Mouse (Mus musculus) heart, adult 18-20 months (tissue): ENCODE data around the gene Nectin3. TPM values are rescaled to one million over a fixed set of nuclear protein-coding genes. Genes with fewer than 3 reads are reported as not detected.
"Not testable (repeated sequence)": the region's sequence is repeated elsewhere in the genome, so short reads cannot be mapped to it uniquely, and the experiment has no call there.

ENCODE experiments used
- DNase-seq, 2 experiments: peaks; one replicate each; pipeline ENCODE4 v3.0.0; 2021 to 2022; ENCODE audit warnings: mixed read lengths in 1 of 2
- total RNA-seq, 2 experiments: library from RNA; stranded (reverse); gene quantifications; 2 replicates each; pipeline ENCODE4 v1.2.3; 2021

Gene Nectin3
- total RNA-seq, 2 experiments from 2014 or later = 5.7 to 6.4 TPM

GRCm38 (mm10) chr16:46416177-46416576 is 82.1 kb downstream of the Nectin3 start:
- DNase-seq = no peak

GRCm38 (mm10) chr16:46410739-46411057 is 87.6 kb downstream of the Nectin3 start:
- no peak for DNase-seq

GRCm38 (mm10) chr16:46410053-46410738 is 88.1 kb downstream of the Nectin3 start:
- no peak for DNase-seq

DNA sequence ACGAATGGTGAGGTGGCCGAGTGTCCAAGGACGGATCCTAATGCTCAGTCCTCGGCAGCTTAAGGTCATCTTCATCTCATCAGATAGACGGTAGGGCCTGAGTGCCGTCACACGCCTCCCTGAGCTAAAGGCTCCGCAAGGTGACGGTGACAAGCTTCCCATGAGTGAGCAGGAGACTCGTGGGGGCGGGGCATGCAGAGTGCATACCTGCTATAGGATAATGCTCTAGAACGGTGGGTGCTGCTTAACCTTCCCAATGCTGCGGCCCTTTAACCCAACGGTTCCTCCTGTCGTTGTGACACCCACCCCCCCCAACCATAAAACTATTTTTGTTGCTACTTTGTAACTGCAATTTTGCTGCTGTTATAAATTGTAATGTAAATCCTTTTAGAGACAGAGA is 90.3 kb downstream of the Nectin3 start:
- DNase-seq = no peak

- DNase-seq = no peak
These were observed 91.3 kb downstream of the Nectin3 start for GRCm38 (mm10) chr16:46406844-46407639.

DNA sequence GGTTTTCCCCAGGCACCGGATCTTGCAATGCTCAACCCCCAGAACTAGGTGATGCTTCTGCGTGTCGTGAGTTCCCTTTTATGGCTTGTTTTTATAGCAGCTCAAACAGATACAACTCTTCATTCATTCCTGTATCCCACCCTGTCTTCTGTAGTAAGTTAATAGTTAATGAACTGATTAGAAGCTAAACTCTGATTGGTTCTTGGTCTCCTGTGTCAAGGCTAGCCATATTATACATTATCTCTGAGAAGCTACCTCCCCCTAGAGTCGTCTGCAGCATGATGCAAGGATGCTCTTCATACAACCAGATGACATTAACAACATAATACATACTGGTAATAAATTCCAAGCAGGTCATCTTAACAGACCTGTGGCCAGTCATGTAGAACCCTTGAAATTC is 100.4 kb downstream of the Nectin3 start:
- DNase-seq = no peak

DNA sequence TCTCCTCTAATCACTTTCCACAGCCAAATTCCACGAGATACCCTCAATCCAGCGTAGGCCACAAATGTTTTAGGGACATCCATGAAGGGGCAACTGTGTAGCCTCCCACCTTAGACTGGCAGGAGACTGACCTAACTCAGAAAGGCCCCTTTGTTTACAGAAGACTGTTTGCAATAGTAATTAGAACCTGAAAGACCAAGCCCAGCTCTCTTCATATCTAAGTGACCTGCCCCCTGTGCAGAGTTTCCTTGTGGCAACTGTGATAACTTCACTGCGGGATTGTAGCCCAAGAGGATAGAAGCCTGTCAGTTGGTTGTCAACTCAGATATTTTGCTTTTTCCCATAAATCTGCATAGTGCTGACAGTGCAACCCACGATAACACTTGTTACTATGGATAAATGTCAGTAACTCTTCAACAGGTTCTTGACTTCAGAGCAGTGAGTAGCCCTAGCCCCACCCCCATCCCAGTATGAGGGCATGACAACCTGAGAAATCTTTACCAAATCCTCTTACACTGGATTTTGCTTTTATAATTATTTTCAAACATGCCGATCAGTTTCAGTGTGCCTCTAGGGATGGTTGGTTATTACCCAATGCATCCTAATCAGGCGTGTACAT is 108.8 kb downstream of the Nectin3 start:
- no peak for DNase-seq

GRCm38 (mm10) chr16:46388527-46389414 is 109.6 kb downstream of the Nectin3 start:
- no peak for DNase-seq

DNA sequence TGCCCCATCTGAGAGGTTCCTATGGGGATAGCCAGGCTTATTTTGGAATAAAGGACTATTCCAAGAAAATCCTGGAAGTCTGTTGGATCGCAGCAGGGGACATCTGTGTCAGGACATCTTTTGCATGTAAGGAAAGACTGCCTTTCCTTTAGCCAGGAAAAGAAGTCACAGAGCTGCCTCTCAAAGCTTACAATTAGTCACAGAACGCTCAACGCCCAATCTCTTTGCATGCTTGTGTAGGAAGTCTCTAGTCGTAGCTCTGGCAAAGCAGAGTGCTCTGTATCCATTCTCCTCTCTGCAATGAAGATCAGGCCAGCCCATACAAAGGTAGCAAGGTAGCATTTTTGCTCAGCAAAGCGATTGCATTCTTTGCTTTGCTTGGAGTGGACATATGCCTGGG is 114.0 kb downstream of the Nectin3 start:
- no peak for DNase-seq

DNA sequence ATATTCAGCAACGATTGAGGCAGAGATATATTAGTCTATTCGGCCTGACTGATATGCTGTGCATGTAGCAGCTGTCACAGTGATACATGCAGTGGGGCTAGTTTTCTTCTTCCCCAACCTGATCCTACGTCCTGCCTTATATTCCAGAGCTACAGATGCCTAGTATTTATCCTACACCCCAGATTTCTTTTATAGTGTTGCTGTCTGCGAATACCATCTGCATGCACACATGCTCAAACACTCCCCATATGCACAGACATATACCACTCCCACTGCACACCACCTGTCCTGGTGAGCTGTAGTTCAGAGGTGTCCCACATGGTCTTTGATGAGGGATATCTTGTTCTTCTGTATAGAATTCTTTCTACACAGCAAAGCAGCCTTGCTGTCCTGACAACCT is 115.0 kb downstream of the Nectin3 start:
- DNase-seq = no peak

- no peak for DNase-seq
These were observed 121.8 kb downstream of the Nectin3 start for GRCm38 (mm10) chr16:46376575-46376974.

DNA sequence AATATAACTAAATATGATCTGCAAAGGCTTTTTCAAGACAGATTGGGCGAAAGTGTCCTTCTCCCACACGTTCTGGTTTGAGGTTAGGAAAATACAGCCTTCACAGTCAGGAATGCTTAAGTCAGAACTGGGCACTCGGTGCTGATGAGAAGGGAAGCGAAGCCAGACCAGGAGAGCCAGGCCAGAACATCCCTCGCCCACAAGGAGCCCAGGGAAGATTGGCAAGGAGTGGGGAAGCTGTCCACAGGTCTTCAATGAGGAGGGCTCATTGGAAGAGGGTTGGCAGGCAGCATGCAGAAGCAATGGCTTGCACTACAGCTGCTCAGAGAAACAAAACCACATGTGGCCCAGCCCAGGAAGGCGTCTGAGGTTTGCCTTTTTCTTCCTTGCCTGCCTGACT is 136.3 kb downstream of the Nectin3 start:
- DNase-seq = peak in 1 of 2 experiments; percentile 5

DNA sequence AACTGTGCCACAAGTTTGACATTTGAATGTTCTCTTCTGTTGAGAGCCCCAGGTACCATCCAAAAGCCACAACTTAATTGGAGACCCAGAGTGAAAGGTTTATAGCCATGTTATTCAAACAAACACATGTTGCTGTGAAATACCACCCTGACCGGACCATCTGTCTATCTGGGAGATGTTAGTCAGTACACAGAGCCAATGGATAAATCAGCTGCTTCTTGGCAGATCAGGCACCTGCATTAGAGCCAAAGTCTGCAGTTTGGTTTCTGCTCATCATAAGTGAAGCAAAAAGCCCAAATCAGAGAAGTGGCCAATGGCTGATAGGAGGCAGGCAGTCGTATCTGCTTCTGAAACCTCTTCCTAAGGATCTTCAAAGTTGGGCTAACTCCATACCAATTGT is 140.7 kb downstream of the Nectin3 start:
- not testable (repeated sequence) for DNase-seq

DNA sequence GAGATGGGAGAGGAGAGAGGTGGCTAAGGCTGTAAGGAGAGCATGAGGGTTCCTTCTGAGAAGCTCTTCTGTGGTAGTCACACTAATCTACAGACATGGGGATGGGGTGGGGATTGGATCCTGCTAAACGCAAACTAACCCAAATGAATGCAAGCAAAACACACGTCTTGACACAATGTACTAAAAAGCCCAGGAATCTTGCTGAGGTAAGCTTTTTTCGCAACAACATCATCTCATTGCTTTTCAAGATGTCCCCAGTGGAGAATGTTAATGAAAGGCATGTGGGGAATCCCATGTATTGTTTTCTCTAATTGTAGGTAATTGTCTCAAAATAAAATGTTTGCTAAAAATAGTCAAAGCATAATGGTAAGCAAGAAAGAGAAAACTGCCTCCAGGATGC is 141.7 kb downstream of the Nectin3 start:
- DNase-seq = no peak
